Mouse (Mus musculus): ENCODE data around the gene Ddx51.

GRCm38 (mm10) chr5:110698617-110699016, 45.4 kb downstream of the Ddx51 start:
- TF ChIP-seq CTCF (IDR thresholded peaks at IDR 0.05) (no peak), POLR2A (IDR thresholded peaks at IDR 0.05; ENCODE audit: insufficient read depth, low read depth, low read length) (no peak)

Measured in heart, adult 2 months (tissue).